Mouse (Mus musculus) midbrain, embryonic 16.5 days (tissue): Measurements from ENCODE around the gene Cer1. TPM values are rescaled to one million over a fixed set of nuclear protein-coding genes. Genes with fewer than 3 reads are reported as not detected.
A peak's percentile ranks its signal among the peaks of the same experiment; 100 is the strongest.

Source experiments
- ATAC-seq: fragments of 200-750 bp; cut with Nextera tagmentation; 2 replicates; pipeline ENCODE4 v1.8.0; 2017; ENCODE audit warnings: moderate TSS enrichment
- H3K27ac ChIP-seq: fragments of 300-500 bp; sonication (generic); 2 replicates; pipeline ENCODE4 v1.5.1; 2014; ENCODE audit warnings: mild to moderate bottlenecking, low read length, mixed read lengths
- H3K27me3 ChIP-seq: fragments of 300-500 bp; sonication (generic); 2 replicates; pipeline ENCODE4 v1.6.1; 2014; ENCODE audit warnings: low read depth, low read length, mixed read lengths; ENCODE audit not compliant: control insufficient read depth, insufficient read depth
- H3K36me3 ChIP-seq: fragments of 300-500 bp; sonication (generic); 2 replicates; pipeline ENCODE4 v1.6.1; 2014; ENCODE audit warnings: mild to moderate bottlenecking, low read length, moderate library complexity, mixed read lengths; ENCODE audit not compliant: control insufficient read depth, insufficient read depth
- H3K4me1 ChIP-seq: fragments of 300-500 bp; sonication (generic); 2 replicates; pipeline ENCODE4 v1.6.1; 2014; ENCODE audit warnings: mild to moderate bottlenecking, low read length, mixed read lengths; ENCODE audit not compliant: control insufficient read depth, insufficient read depth
- H3K4me2 ChIP-seq: fragments of 300-500 bp; sonication (generic); 2 replicates; pipeline ENCODE4 v1.6.1; 2014; ENCODE audit warnings: mild to moderate bottlenecking, low read length, mixed read lengths
- H3K4me3 ChIP-seq: fragments of 300-500 bp; sonication (generic); 2 replicates; pipeline ENCODE4 v1.5.1; 2014; ENCODE audit warnings: low read depth, mild to moderate bottlenecking, low read length, moderate library complexity, mixed read lengths
- H3K9ac ChIP-seq: fragments of 300-500 bp; sonication (generic); 2 replicates; pipeline ENCODE4 v1.6.1; 2014; ENCODE audit warnings: low read depth, low read length, mixed read lengths
- H3K9me3 ChIP-seq: fragments of 300-500 bp; sonication (generic); replicated peaks from 2 replicates; pipeline ENCODE4 v1.6.1; 2014; ENCODE audit warnings: mild to moderate bottlenecking, low read length, mixed read lengths; ENCODE audit not compliant: control insufficient read depth, poor library complexity, severe bottlenecking
- WGBS: fragments of 180-500 bp; shearing (Covaris S2); extraction: QIAGEN DNeasy Blood & Tissue Kit; methylation state at CpG from one replicate; pipeline ENCODE4 v1.1.7; 2014; 5-methylcytosine and 5-hydroxymethylcytosine counted together
- polyA plus RNA-seq: library from polyadenylated mRNA; unstranded; fragments of >200 nt; fragmentation: Nextera tagmentation; extraction: Ambion mirVana; gene quantifications from 2 replicates; pipeline ENCODE4 v1.2.1, GENCODE M21; 2015

Gene Cer1
- polyA plus RNA-seq: not detected in 2 replicates

DNA sequence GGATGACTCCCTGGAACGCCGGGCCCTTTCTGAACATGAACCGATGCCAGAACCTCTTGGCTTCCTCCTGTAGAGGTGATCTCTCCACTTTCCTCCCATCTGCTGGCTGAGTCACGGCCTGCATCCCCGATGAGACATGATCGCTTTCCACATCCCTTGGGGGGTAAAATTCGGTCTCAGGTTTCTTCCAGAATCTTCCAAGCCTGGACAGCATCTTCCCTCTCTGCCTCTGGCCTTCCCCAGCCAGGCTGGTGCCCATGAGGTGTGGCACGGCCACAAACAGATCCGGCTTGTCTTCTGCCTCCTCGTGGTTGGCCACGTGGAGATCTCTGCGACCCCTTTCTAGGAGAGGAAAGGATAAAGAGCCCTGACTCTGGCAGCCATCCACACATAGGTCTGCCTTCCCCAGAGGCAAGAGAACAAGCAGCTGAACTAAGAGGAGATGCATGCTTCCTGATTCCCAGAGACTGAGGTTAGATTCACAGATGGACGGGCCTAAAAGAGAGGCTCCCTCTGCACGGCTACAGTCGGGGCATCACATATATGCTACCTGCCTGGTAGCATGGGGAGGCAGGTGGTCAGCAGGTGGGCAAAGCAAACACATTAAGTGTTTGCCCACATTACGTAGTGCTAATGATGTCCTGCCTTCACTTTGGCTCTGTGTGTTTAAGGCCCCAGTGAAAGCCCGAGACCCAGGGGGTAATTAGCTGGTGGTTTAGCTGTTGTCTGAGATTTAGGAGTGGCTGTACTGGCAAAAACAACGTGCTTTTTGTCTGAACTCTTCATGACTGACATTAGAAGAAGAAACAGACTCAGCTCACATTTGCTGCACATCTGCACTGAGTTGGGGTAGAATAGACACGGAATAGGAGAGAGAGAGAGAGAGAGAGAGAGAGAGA, at the start of gene Cer1:
Gene Cer1, minus strand, starts transcription at position 513 of the 899 bp plus-strand sequence.
- H3K4me1 ChIP-seq: no peaks in the 10 kb centered on the region
- no peak within 1 kb of the TSS for H3K27ac ChIP-seq
- no peaks in the 10 kb centered on the region for H3K9me3 ChIP-seq
- H3K27me3 ChIP-seq: no peaks in the 10 kb centered on the region
- no peak for ATAC-seq
- 68% methylated on average over 18 of the region's 19 CpGs for WGBS
- no peak within 1 kb of the TSS for H3K9ac ChIP-seq
- no peak within 1 kb of the TSS for H3K4me3 ChIP-seq
- no peaks in the 10 kb centered on the region for H3K36me3 ChIP-seq
- H3K4me2 ChIP-seq: no peak within 1 kb of the TSS

DNA sequence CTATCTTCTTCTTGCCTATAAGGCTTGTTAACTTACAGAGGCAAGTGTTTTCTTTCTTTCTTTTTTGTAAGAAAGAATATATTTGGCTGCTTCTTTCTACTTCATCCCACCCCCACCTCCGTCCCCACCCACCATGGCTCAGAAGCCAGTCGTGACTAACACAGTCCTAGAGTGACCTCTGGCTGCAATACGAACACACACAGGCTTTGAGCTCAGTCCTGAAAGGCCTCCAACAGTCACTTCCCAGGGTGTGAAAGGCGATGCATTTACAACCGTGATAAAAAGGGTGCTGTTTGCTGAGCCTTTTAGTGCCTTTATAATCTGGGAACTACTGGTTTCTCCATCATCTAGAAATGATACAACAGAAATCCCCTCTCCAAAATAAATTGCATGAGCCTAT, 49.4 kb upstream of the Cer1 start:
- Histone ChIP-seq H3K9me3 (no peaks in the 10 kb centered on the region), H3K36me3 (no peaks in the 10 kb centered on the region), H3K27me3 (no peaks in the 10 kb centered on the region), H3K4me3 (no peak overlapping the region), H3K27ac (no peak overlapping the region), H3K9ac (no peak overlapping the region), H3K4me2 (no peak overlapping the region), H3K4me1 (no peaks in the 10 kb centered on the region)
- peak; percentile 97 for ATAC-seq
- 4% methylated on average over 5 of the region's 5 CpGs for WGBS

DNA sequence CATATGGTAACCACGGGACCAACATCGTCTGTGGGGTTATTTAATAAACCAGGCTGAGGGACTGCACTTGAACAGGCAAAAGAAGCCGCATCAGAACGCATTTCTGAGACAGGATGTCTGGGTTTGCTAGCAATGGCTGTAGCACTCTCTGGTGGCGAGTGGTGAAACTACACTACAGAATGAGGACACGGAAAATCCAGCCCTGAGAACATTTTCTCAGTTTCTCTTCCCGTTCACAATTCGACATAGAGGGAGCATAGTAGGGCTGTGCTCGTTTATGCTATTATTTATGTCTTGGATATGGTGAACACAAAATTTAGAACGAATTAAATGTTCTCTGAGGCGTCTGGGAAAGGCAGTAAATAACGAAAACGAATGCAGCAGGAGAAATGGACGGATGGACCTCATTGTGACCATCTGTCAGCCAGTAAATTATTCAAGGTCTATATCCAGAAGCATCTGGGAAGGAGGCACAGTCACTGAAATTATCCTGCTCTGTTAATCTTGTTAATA, 48.8 kb upstream of the Cer1 start:
- ATAC-seq: peak; percentile 86
- 6% methylated on average over 14 of the region's 14 CpGs for WGBS
- no peaks in the 10 kb centered on the region for H3K36me3 ChIP-seq
- no peaks in the 10 kb centered on the region for H3K4me1 ChIP-seq
- no peaks in the 10 kb centered on the region for H3K9me3 ChIP-seq
- H3K27ac ChIP-seq: no peak overlapping the region
- no peaks in the 10 kb centered on the region for H3K27me3 ChIP-seq
- 0 out of 2 replicates have a peak overlapping the region, but pooled peaks have one; percentile 8 for H3K9ac ChIP-seq
- peak overlapping the region; percentile 46 for H3K4me2 ChIP-seq
- H3K4me3 ChIP-seq: peak overlapping the region; percentile 1; the same call in 1 of the 2 replicates

DNA sequence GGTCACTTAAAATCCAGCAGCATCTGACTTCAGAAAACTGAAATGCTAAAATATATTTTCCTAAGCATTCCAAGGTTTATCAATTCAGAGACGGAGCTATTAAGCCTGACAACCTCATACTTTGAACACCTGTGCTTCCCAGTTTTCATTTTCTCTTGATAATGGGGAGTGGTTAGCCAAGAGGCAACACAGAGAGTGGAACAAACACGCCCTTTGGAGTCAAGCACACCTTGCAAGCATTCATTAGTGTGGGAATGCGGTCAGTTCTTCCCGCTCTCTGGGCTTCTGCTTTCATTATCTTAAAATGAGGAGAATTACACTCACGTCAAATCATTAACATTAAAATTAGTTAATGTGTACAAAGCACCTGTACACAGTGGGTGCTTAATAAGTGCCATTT, 45.1 kb upstream of the Cer1 start:
- no peak overlapping the region for H3K4me2 ChIP-seq
- no peaks in the 10 kb centered on the region for H3K27me3 ChIP-seq
- H3K4me3 ChIP-seq: no peak overlapping the region
- H3K9me3 ChIP-seq: no peaks in the 10 kb centered on the region
- H3K4me1 ChIP-seq: no peaks in the 10 kb centered on the region
- no peak for ATAC-seq
- H3K36me3 ChIP-seq: no peaks in the 10 kb centered on the region
- WGBS: 80% methylated on average over 5 of the region's 5 CpGs
- H3K9ac ChIP-seq: no peak overlapping the region
- H3K27ac ChIP-seq: no peak overlapping the region

DNA sequence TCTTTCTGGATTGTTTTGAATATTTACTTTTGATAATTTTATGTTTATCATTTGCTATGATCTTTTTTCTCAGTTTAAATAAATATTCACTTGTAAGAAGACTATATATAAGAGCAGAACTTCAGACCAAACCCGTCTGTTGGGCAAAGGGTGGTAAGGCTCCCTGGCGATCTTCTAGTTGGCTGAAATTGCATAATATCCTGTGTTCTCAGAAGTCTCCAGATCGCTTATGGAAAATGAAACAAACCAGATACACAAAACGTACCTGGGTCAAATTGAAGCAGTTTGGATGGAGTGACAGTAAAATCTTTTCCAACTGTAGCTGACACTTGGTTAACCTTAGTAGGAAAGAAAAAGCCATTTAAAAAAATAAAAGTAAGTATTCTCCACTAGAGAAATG, 37.0 kb upstream of the Cer1 start:
- Histone ChIP-seq H3K4me1 (0 out of 2 replicates have a peak, but pooled peaks cover 4% of the 10 kb centered on the region), H3K4me3 (no peak overlapping the region), H3K9me3 (no peaks in the 10 kb centered on the region), H3K9ac (no peak overlapping the region), H3K4me2 (no peak overlapping the region), H3K27me3 (no peaks in the 10 kb centered on the region), H3K36me3 (no peaks in the 10 kb centered on the region), H3K27ac (no peak overlapping the region)
- no peak for ATAC-seq
- WGBS: 88% methylated on average over 4 of the region's 4 CpGs

DNA sequence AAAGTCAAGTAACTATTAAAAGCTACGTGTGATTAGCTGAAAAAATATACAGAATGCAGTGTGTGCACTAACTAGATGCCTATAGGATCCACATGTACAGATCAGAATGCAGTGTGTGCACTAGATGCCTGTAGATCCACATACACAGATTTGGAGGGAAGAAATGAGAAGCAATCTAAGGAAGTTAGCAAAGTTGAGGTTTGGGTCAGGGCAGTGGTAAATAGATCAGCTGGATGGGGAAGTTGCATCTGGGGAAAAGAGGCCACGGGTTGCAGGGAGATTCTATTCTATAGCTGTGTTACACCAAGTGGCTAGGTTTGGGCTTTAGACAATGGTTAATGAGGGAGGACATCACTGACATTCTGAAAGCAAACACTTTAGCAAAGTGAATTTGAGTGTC, 33.7 kb upstream of the Cer1 start:
- H3K4me1 ChIP-seq: peaks cover 12% of the 10 kb centered on the region
- no peaks in the 10 kb centered on the region for H3K9me3 ChIP-seq
- H3K27ac ChIP-seq: no peak overlapping the region
- WGBS: 77% methylated on average over 2 of the region's 2 CpGs
- H3K4me3 ChIP-seq: no peak overlapping the region
- H3K27me3 ChIP-seq: no peaks in the 10 kb centered on the region
- ATAC-seq: no peak
- no peak overlapping the region for H3K4me2 ChIP-seq
- H3K9ac ChIP-seq: no peak overlapping the region
- H3K36me3 ChIP-seq: no peaks in the 10 kb centered on the region

DNA sequence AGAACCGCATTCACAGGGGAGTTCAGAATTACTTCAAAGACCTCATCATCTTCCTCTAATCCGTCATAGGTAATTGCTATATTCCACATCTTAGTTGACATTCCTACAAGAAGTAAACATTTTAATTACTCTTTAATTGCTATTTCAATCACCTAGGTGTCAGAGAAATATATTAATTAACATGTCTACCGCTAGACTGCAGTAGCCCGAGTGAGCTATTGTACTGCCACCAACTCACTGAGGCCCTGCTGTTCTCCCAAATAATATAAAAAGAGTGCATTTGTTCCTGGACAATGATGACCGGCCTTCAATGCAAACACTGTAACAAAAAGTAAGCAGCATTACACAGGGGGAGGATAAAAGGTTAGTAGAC, 31.7 kb upstream of the Cer1 start:
- 0 out of 2 replicates have a peak overlapping the region, but pooled peaks have one; percentile 3 for H3K9ac ChIP-seq
- peak overlapping the region; percentile 3; the same call in 1 of the 2 replicates for H3K4me3 ChIP-seq
- H3K4me2 ChIP-seq: peak overlapping the region; percentile 45
- no peaks in the 10 kb centered on the region for H3K36me3 ChIP-seq
- no peaks in the 10 kb centered on the region for H3K27me3 ChIP-seq
- no peaks in the 10 kb centered on the region for H3K9me3 ChIP-seq
- H3K4me1 ChIP-seq: peaks cover 12% of the 10 kb centered on the region
- 10% methylated on average over 5 of the region's 5 CpGs for WGBS
- peak; percentile 70 for ATAC-seq
- peak overlapping the region; percentile 54 for H3K27ac ChIP-seq

DNA sequence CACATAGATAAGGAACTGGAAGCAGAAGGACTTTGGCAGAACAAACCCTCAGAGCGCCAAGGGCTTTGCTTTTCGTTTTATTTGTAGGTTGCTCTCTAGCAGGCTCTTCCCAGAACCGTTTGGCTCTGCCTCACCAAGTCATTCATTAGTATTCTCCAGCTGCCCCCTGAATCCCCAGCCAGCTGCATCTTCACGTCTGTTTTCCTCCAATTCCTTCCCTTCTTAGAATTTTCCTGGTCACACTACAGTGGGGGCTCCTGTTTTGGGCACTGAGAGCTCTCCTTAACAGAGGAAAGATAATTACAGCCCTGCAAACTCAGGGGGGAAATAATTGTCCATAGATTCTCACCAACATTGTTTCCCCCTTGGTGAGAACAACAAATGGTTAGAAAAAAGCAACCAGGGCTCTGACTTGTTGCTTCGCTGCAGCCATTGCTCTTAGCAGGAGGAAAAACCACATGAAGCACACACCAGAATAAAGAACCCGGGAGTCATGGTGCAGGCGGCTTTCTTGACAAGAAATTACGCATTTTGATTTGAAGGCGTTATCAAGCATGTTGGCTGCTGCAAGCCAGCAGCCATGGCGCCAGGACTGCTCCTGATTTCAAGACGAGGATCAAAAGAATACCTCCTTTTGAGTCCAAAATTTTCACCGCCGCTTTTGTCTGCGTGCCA, 31.2 kb upstream of the Cer1 start:
- Histone ChIP-seq H3K4me3 (peak overlapping the region; percentile 3; the same call in 1 of the 2 replicates), H3K36me3 (no peaks in the 10 kb centered on the region), H3K9ac (peak overlapping the region; percentile 3; the same call in 1 of the 2 replicates), H3K9me3 (no peaks in the 10 kb centered on the region), H3K4me1 (peaks cover 12% of the 10 kb centered on the region), H3K4me2 (peak overlapping the region; percentile 45), H3K27me3 (no peaks in the 10 kb centered on the region), H3K27ac (peak overlapping the region; percentile 54)
- WGBS: 8% methylated on average over 14 of the region's 14 CpGs
- peak; percentile 88 for ATAC-seq
